Mouse (Mus musculus): Measurements from ENCODE around the gene 2410137M14Rik. TPM values are rescaled to one million over a fixed set of nuclear protein-coding genes. Genes with fewer than 3 reads are reported as not detected.

Gene 2410137M14Rik
- polyA plus RNA-seq, 1 experiment from 2014 or later: 0.47 TPM

DNA sequence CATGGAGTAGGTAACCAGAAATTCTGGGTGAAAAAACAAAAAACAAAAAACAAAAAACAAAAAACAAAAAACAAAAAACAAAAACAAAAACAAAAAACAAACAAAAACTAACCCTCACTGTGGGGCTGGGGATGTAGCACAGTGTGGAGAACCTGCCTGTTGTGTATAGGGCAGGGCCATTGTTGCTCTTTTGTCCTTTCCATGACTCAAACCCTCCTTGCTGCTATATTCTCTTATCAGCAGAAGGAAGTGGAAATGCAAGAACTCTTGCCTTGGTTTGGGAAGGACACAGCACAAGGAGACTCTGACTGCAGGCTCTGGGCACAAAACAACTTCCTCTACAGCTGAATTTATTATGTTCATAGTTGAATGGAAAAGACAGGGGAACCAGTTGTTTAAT is 35.3 kb upstream of the 2410137M14Rik start:
- Histone ChIP-seq H3K4me3 (replicated peaks; ENCODE audit: low read length) (no peak overlapping the region), H3K36me3 (replicated peaks; ENCODE audit: control insufficient read depth, insufficient read depth) (peaks cover 15% of the 10 kb centered on the region), H3K27me3 (ENCODE audit: control insufficient read depth, insufficient read depth, low read length) (no peaks in the 10 kb centered on the region), H3K4me1 (replicated peaks; ENCODE audit: control insufficient read depth, insufficient read depth, low read length) (no peaks in the 10 kb centered on the region), H3K9me3 (ENCODE audit: control insufficient read depth, low read length) (no peaks in the 10 kb centered on the region), H3K9ac (no peak overlapping the region), H3K27ac (no peak overlapping the region), H3K4me2 (replicated peaks) (no peak overlapping the region)
- DNase-seq (ENCODE audit: low spot score): no peak
- ATAC-seq (ENCODE audit: low FRiP score): no peak

DNA sequence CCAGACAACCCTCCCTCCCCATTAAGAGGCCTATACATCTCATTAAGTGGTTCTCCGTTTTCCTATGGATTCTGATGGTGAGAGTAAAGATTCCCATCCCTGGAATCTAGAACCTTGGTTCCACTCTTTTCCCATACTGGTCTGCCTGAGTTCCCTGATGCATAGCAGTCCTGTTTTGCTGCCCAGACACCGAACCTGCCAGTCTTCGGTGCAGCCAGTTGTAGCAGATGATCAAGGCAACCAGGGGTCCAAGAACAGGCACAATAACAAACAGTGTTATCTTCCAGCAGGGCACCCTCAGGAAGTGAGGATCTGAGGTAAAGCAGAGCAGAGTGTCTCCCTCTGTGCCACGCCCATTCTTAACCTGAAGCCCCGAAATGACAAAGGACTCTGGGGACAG is 31.1 kb upstream of the 2410137M14Rik start:
- no peak for ATAC-seq (ENCODE audit: low FRiP score)
- no peaks in the 10 kb centered on the region for H3K4me1 ChIP-seq (replicated peaks; ENCODE audit: control insufficient read depth, insufficient read depth, low read length)
- peaks cover 57% of the 10 kb centered on the region for H3K36me3 ChIP-seq (replicated peaks; ENCODE audit: control insufficient read depth, insufficient read depth)
- WGBS: 76% methylated on average over 5 of the region's 5 CpGs
- DNase-seq (ENCODE audit: low spot score): no peak
- no peak overlapping the region for H3K4me2 ChIP-seq (replicated peaks)
- H3K9me3 ChIP-seq (ENCODE audit: control insufficient read depth, low read length): no peaks in the 10 kb centered on the region
- H3K4me3 ChIP-seq (replicated peaks; ENCODE audit: low read length): no peak overlapping the region
- no peak overlapping the region for H3K27ac ChIP-seq
- no peaks in the 10 kb centered on the region for H3K27me3 ChIP-seq (ENCODE audit: control insufficient read depth, insufficient read depth, low read length)
- no peak overlapping the region for H3K9ac ChIP-seq

- no peak overlapping the region for H3K9ac ChIP-seq
- no peak for ATAC-seq (ENCODE audit: low FRiP score)
- no peak for DNase-seq (ENCODE audit: low spot score)
- no peak overlapping the region for H3K4me3 ChIP-seq (replicated peaks; ENCODE audit: low read length)
- H3K36me3 ChIP-seq (replicated peaks; ENCODE audit: control insufficient read depth, insufficient read depth): peaks cover 61% of the 10 kb centered on the region
- no peak overlapping the region for H3K27ac ChIP-seq
- 96% methylated on average over 3 of the region's 3 CpGs for WGBS
- no peaks in the 10 kb centered on the region for H3K4me1 ChIP-seq (replicated peaks; ENCODE audit: control insufficient read depth, insufficient read depth, low read length)
- no peaks in the 10 kb centered on the region for H3K27me3 ChIP-seq (ENCODE audit: control insufficient read depth, insufficient read depth, low read length)
- H3K9me3 ChIP-seq (ENCODE audit: control insufficient read depth, low read length): no peaks in the 10 kb centered on the region
- H3K4me2 ChIP-seq (replicated peaks): no peak overlapping the region
These were observed 30.7 kb upstream of the 2410137M14Rik start for GRCm38 (mm10) chr17:37011719-37012118.

DNA sequence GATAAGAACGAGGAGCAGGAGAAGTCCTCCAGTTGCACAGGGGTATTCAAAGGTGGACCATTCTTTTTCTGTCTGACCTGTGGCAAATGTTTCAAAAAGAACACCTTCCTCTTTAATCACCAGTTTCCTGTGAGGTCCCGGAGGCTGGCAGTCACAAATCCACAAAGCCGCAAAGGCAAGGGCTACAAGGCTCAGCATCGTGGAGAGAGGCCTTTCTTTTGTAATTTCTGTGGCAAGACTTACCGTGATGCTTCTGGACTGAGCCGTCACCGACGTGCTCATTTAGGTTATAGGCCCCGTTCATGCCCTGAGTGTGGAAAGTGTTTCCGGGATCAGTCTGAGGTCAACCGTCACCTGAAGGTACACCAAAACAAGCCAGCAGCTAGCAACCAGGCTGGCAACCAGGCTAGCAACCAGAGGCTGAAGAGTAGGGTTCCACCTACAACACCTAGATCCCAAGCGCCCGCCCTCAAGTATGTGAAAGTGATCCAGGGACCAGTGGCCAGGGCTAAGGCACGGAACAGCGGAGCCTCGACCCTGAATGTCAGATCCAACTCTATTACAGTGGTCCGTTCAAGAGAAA is 28.5 kb upstream of the 2410137M14Rik start:
- H3K27ac ChIP-seq: no peak overlapping the region
- ATAC-seq (ENCODE audit: low FRiP score) (no peak), DNase-seq (ENCODE audit: low spot score) (no peak)
- no peaks in the 10 kb centered on the region for H3K9me3 ChIP-seq (ENCODE audit: control insufficient read depth, low read length)
- WGBS: 94% methylated on average over 17 of the region's 17 CpGs
- H3K4me3 ChIP-seq (replicated peaks; ENCODE audit: low read length): no peak overlapping the region
- H3K9ac ChIP-seq: no peak overlapping the region
- no peaks in the 10 kb centered on the region for H3K27me3 ChIP-seq (ENCODE audit: control insufficient read depth, insufficient read depth, low read length)
- H3K4me1 ChIP-seq (replicated peaks; ENCODE audit: control insufficient read depth, insufficient read depth, low read length): peaks cover 9% of the 10 kb centered on the region
- H3K4me2 ChIP-seq (replicated peaks): no peak overlapping the region
- peaks cover 81% of the 10 kb centered on the region for H3K36me3 ChIP-seq (replicated peaks; ENCODE audit: control insufficient read depth, insufficient read depth)

DNA sequence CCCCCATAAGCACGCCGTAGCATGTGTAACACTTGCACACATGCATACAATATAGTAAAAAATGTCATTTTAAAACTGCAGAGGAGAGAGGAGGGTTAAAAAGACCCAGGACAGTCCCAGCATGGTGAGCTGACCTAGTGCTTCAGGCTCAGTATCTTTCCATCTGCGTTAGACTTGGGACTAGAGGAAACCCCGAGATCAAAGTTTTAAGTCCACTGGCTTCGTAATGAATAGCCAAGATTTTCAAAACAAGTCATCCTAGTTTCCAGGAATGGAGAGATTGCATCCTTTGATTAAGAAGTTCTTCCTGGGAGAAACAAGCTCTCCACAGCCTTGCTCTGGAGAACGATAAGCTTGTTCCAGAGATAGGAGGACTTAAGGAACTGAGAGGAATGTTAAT is 27.1 kb upstream of the 2410137M14Rik start:
- DNase-seq (ENCODE audit: low spot score) (no peak), ATAC-seq (ENCODE audit: low FRiP score) (no peak)
- H3K4me3 ChIP-seq (replicated peaks; ENCODE audit: low read length): no peak overlapping the region
- H3K4me1 ChIP-seq (replicated peaks; ENCODE audit: control insufficient read depth, insufficient read depth, low read length): peaks cover 19% of the 10 kb centered on the region
- H3K36me3 ChIP-seq (replicated peaks; ENCODE audit: control insufficient read depth, insufficient read depth): peaks cover 78% of the 10 kb centered on the region
- H3K27me3 ChIP-seq (ENCODE audit: control insufficient read depth, insufficient read depth, low read length): no peaks in the 10 kb centered on the region
- no peak overlapping the region for H3K27ac ChIP-seq
- whole genome bisulfite sequencing: 93% methylated on average over 6 of the region's 6 CpGs
- H3K9me3 ChIP-seq (ENCODE audit: control insufficient read depth, low read length): no peaks in the 10 kb centered on the region
- H3K9ac ChIP-seq: no peak overlapping the region
- H3K4me2 ChIP-seq (replicated peaks): no peak overlapping the region

DNA sequence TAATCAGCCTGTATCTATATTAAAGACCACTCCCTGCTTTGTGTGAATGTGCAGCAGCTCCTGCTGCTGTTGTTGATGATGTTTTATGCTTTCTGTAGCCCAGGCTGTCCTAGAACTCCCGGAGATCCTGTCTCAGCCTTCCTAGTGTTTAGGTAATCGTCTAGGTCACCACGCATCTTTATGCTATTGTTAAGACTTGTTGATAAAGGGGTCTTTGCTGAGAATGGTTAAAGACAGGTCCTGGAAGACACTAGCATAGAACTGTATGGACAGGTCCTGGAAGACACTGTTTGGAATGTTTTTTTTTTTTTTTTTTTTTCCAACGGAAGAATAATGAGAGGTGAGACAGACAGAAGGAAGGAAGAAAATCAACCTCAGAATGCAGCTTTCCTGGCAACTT is 22.3 kb upstream of the 2410137M14Rik start:
- Histone ChIP-seq H3K27me3 (ENCODE audit: control insufficient read depth, insufficient read depth, low read length) (no peaks in the 10 kb centered on the region), H3K27ac (peak overlapping the region; percentile 95), H3K9ac (peak overlapping the region; percentile 100), H3K4me2 (replicated peaks) (peak overlapping the region; percentile 62), H3K4me1 (replicated peaks; ENCODE audit: control insufficient read depth, insufficient read depth, low read length) (peaks cover 19% of the 10 kb centered on the region), H3K36me3 (replicated peaks; ENCODE audit: control insufficient read depth, insufficient read depth) (peaks cover 39% of the 10 kb centered on the region), H3K9me3 (ENCODE audit: control insufficient read depth, low read length) (no peaks in the 10 kb centered on the region), H3K4me3 (replicated peaks; ENCODE audit: low read length) (peak overlapping the region; percentile 81)
- DNase-seq (ENCODE audit: low spot score) (peak; percentile 47), ATAC-seq (ENCODE audit: low FRiP score) (peak; percentile 41)
- 22% methylated on average over 4 of the region's 4 CpGs for WGBS

- WGBS: under 1% methylated on average over 49 of the region's 49 CpGs
- peak; percentile 91 for ATAC-seq (ENCODE audit: low FRiP score)
These were observed 21.6 kb upstream of the 2410137M14Rik start for GRCm38 (mm10) chr17:37002364-37003330.

GRCm38 (mm10) chr17:37000863-37001262 is 19.8 kb upstream of the 2410137M14Rik start, which contains the start of gene Zfp57:
Gene Zfp57 (plus strand): TSS chr17:37001163.
- Histone ChIP-seq H3K27me3 (ENCODE audit: control insufficient read depth, insufficient read depth, low read length) (no peaks in the 10 kb centered on the region), H3K4me1 (replicated peaks; ENCODE audit: control insufficient read depth, insufficient read depth, low read length) (peaks cover 19% of the 10 kb centered on the region), H3K9me3 (ENCODE audit: control insufficient read depth, low read length) (no peaks in the 10 kb centered on the region), H3K4me3 (replicated peaks; ENCODE audit: low read length) (peak within 1 kb of the TSS; percentile 81), H3K4me2 (replicated peaks) (peak within 1 kb of the TSS; percentile 62), H3K36me3 (replicated peaks; ENCODE audit: control insufficient read depth, insufficient read depth) (peaks cover 14% of the 10 kb centered on the region), H3K27ac (no peak within 1 kb of the TSS; the same call in 1 of the 2 replicates), H3K9ac (0 out of 2 replicates have a peak within 1 kb of the TSS, but pooled peaks have one; percentile 100)
- ATAC-seq (ENCODE audit: low FRiP score): no peak
- no peak for DNase-seq (ENCODE audit: low spot score)
- 98% methylated on average over 7 of the region's 7 CpGs for WGBS

More at GRCm38 (mm10) chr17:37002364-37003330, 21.6 kb upstream of the 2410137M14Rik start:
- Histone ChIP-seq H3K36me3 (replicated peaks; ENCODE audit: control insufficient read depth, insufficient read depth) (peaks cover 32% of the 10 kb centered on the region), H3K27me3 (ENCODE audit: control insufficient read depth, insufficient read depth, low read length) (no peaks in the 10 kb centered on the region), H3K4me2 (replicated peaks) (peak overlapping the region; percentile 62), H3K9ac (peak overlapping the region; percentile 100), H3K9me3 (ENCODE audit: control insufficient read depth, low read length) (no peaks in the 10 kb centered on the region), H3K4me1 (replicated peaks; ENCODE audit: control insufficient read depth, insufficient read depth, low read length) (peaks cover 19% of the 10 kb centered on the region), H3K4me3 (replicated peaks; ENCODE audit: low read length) (peak overlapping the region; percentile 81), H3K27ac (peak overlapping the region; percentile 95)
- DNase-seq (ENCODE audit: low spot score): peak; percentile 82

GRCm38 (mm10) chr17:36998477-36998876 is 17.4 kb upstream of the 2410137M14Rik start:
- DNase-seq (ENCODE audit: low spot score) (no peak), ATAC-seq (ENCODE audit: low FRiP score) (no peak)
- Histone ChIP-seq H3K9ac (no peak overlapping the region), H3K4me2 (replicated peaks) (no peak overlapping the region), H3K36me3 (replicated peaks; ENCODE audit: control insufficient read depth, insufficient read depth) (no peaks in the 10 kb centered on the region), H3K9me3 (ENCODE audit: control insufficient read depth, low read length) (no peaks in the 10 kb centered on the region), H3K4me1 (replicated peaks; ENCODE audit: control insufficient read depth, insufficient read depth, low read length) (no peaks in the 10 kb centered on the region), H3K27me3 (ENCODE audit: control insufficient read depth, insufficient read depth, low read length) (no peaks in the 10 kb centered on the region), H3K4me3 (replicated peaks; ENCODE audit: low read length) (no peak overlapping the region), H3K27ac (no peak overlapping the region)
- WGBS: 86% methylated on average over 2 of the region's 2 CpGs
